Mouse (Mus musculus) thymus, adult 2 months (tissue): ENCODE results near the gene D430019H16Rik. TPM values are rescaled to one million over a fixed set of nuclear protein-coding genes. Genes with fewer than 3 reads are reported as not detected.

Experiments used
- DNase-seq: peaks from one replicate; pipeline ENCODE4 v3.0.0; 2021
- H3K27ac ChIP-seq: fragments of 200-500 bp; 2 replicates; pipeline ENCODE4 v1.5.1; 2012; ENCODE audit warnings: low read length, control low read depth; ENCODE audit not compliant: control insufficient read depth, insufficient read depth
- H3K27me3 ChIP-seq: fragments of 200-500 bp; 2 replicates; pipeline ENCODE4 v1.6.1; 2012; ENCODE audit warnings: mild to moderate bottlenecking, low read length, moderate library complexity, mixed read lengths; ENCODE audit not compliant: control insufficient read depth, insufficient read depth
- H3K36me3 ChIP-seq: fragments of 200-500 bp; 2 replicates; pipeline ENCODE4 v1.6.1; 2012; ENCODE audit warnings: mild to moderate bottlenecking, low read length, moderate library complexity; ENCODE audit not compliant: control insufficient read depth, insufficient read depth
- H3K4me1 ChIP-seq: fragments of 200-500 bp; replicated peaks from 2 replicates; pipeline ENCODE4 v1.6.1; 2012; ENCODE audit warnings: low read length; ENCODE audit not compliant: control insufficient read depth, insufficient read depth
- H3K4me3 ChIP-seq: fragments of 200-500 bp; 2 replicates; pipeline ENCODE4 v1.5.1; 2012; ENCODE audit warnings: mild to moderate bottlenecking, low read length, control low read depth, moderate library complexity; ENCODE audit not compliant: control insufficient read depth, insufficient read depth
- CTCF ChIP-seq: fragments of 200-500 bp; IDR thresholded peaks from 2 replicates; pipeline ENCODE4 v1.5.1; 2012; ENCODE audit warnings: mild to moderate bottlenecking, control low read depth, low read length, moderate library complexity, borderline replicate concordance; ENCODE audit not compliant: control insufficient read depth, poor library complexity, insufficient read depth; ENCODE audit errors: extremely low read depth
- POLR2A ChIP-seq: fragments of 200-500 bp; IDR thresholded peaks from 2 replicates; pipeline ENCODE4 v1.6.1; 2012; ENCODE audit warnings: mild to moderate bottlenecking, low read length, control low read depth, moderate library complexity; ENCODE audit not compliant: control insufficient read depth, poor library complexity, insufficient read depth; ENCODE audit errors: extremely low read depth
- WGBS: fragments of 180-500 bp; shearing (Covaris S2); methylation state at CpG from one replicate; pipeline ENCODE4 v1.1.7; 2018; 5-methylcytosine and 5-hydroxymethylcytosine counted together
- polyA plus RNA-seq: library from polyadenylated mRNA; depleted of rRNA; stranded (reverse); fragments of >200 nt; gene quantifications from 2 replicates; pipeline ENCODE4 v1.2.3, GENCODE M21; 2012; rRNA removed

Gene D430019H16Rik
- polyA plus RNA-seq, 1 experiment: 1.2 TPM

GRCm38 (mm10) chr12:105531724-105532371, 78.2 kb downstream of the D430019H16Rik start:
- WGBS: 84% methylated on average over 8 of the region's 8 CpGs
- no peaks in the 10 kb centered on the region for H3K27me3 ChIP-seq
- no peak overlapping the region for H3K4me3 ChIP-seq
- H3K36me3 ChIP-seq: no peaks in the 10 kb centered on the region
- no peak for DNase-seq
- no peak for TF ChIP-seq CTCF
- TF ChIP-seq POLR2A: no peak
- no peak overlapping the region for H3K27ac ChIP-seq
- no peaks in the 10 kb centered on the region for H3K4me1 ChIP-seq

GRCm38 (mm10) chr12:105534842-105535241, 81.2 kb downstream of the D430019H16Rik start:
- Histone ChIP-seq H3K27ac (no peak overlapping the region), H3K27me3 (no peaks in the 10 kb centered on the region), H3K4me3 (no peak overlapping the region), H3K36me3 (no peaks in the 10 kb centered on the region), H3K4me1 (no peaks in the 10 kb centered on the region)
- TF ChIP-seq CTCF (no peak), POLR2A (no peak)
- 94% methylated on average over 4 of the region's 4 CpGs for WGBS
- DNase-seq: no peak

GRCm38 (mm10) chr12:105535968-105536760, 82.5 kb downstream of the D430019H16Rik start:
- no peak overlapping the region for H3K4me3 ChIP-seq
- no peaks in the 10 kb centered on the region for H3K4me1 ChIP-seq
- WGBS: 43% methylated on average over 13 of the region's 13 CpGs
- no peak for DNase-seq
- no peaks in the 10 kb centered on the region for H3K36me3 ChIP-seq
- H3K27me3 ChIP-seq: no peaks in the 10 kb centered on the region
- TF ChIP-seq CTCF (no peak), POLR2A (no peak)
- H3K27ac ChIP-seq: no peak overlapping the region

GRCm38 (mm10) chr12:105537162-105537561, 83.5 kb downstream of the D430019H16Rik start:
- H3K4me3 ChIP-seq: no peak overlapping the region
- H3K27ac ChIP-seq: no peak overlapping the region
- H3K27me3 ChIP-seq: no peaks in the 10 kb centered on the region
- H3K4me1 ChIP-seq: no peaks in the 10 kb centered on the region
- TF ChIP-seq POLR2A (no peak), CTCF (no peak)
- WGBS: 78% methylated on average over 5 of the region's 5 CpGs
- DNase-seq: no peak
- H3K36me3 ChIP-seq: no peaks in the 10 kb centered on the region

GRCm38 (mm10) chr12:105539649-105540048, 86.0 kb downstream of the D430019H16Rik start:
- H3K27ac ChIP-seq: no peak overlapping the region
- no peaks in the 10 kb centered on the region for H3K4me1 ChIP-seq
- no peak for TF ChIP-seq POLR2A
- TF ChIP-seq CTCF: no peak
- 30% methylated on average over 10 of the region's 10 CpGs for WGBS
- no peak for DNase-seq
- no peak overlapping the region for H3K4me3 ChIP-seq
- no peaks in the 10 kb centered on the region for H3K36me3 ChIP-seq
- H3K27me3 ChIP-seq: no peaks in the 10 kb centered on the region

GRCm38 (mm10) chr12:105541590-105542402, 88.1 kb downstream of the D430019H16Rik start:
- 84% methylated on average over 12 of the region's 12 CpGs for WGBS
- TF ChIP-seq POLR2A (no peak), CTCF (no peak)
- H3K4me3 ChIP-seq: no peak overlapping the region
- no peaks in the 10 kb centered on the region for H3K36me3 ChIP-seq
- no peaks in the 10 kb centered on the region for H3K27me3 ChIP-seq
- no peak for DNase-seq
- no peaks in the 10 kb centered on the region for H3K4me1 ChIP-seq
- no peak overlapping the region for H3K27ac ChIP-seq

- WGBS: 89% methylated on average over 3 of the region's 3 CpGs
- no peak for TF ChIP-seq POLR2A
- no peak for TF ChIP-seq CTCF
- DNase-seq: no peak
Observed at GRCm38 (mm10) chr12:105542513-105542912, 88.9 kb downstream of the D430019H16Rik start.

More at GRCm38 (mm10) chr12:105542513-105542912, 88.9 kb downstream of the D430019H16Rik start:
- Histone ChIP-seq H3K4me1 (no peaks in the 10 kb centered on the region), H3K36me3 (no peaks in the 10 kb centered on the region), H3K27ac (no peak overlapping the region), H3K27me3 (no peaks in the 10 kb centered on the region), H3K4me3 (no peak overlapping the region)

Other genes with a start within 250 kb of the D430019H16Rik start
- 0.18 TPM in 1 of 2 replicates, not detected in the other for gene Tcl1, start 231.1 kb upstream of the D430019H16Rik start, polyA plus RNA-seq
- gene Tunar, start 120.0 kb upstream of the D430019H16Rik start, polyA plus RNA-seq: 0.05 TPM in 1 of 2 replicates, not detected in the other
- gene Bdkrb2, start 109.4 kb downstream of the D430019H16Rik start, polyA plus RNA-seq: 0.92 and 1.4 TPM in 2 replicates
- 1.6 and 2.3 TPM in 2 replicates for gene Bdkrb1, start 149.2 kb downstream of the D430019H16Rik start, polyA plus RNA-seq
- gene Gskip, start 231.0 kb downstream of the D430019H16Rik start, polyA plus RNA-seq: 12.2 and 12.6 TPM in 2 replicates
- gene Atg2b, start 231.4 kb downstream of the D430019H16Rik start, polyA plus RNA-seq: 25.6 and 28.3 TPM in 2 replicates